Mouse (Mus musculus) ZHBTc4 (cell line): ENCODE measurements around the gene Atr.

Experiments
- DNase-seq: peaks from one replicate; pipeline ENCODE4 v3.0.0-alpha.2; 2011; ENCODE audit warnings: low read depth, low spot score

The Atr gene

DNA sequence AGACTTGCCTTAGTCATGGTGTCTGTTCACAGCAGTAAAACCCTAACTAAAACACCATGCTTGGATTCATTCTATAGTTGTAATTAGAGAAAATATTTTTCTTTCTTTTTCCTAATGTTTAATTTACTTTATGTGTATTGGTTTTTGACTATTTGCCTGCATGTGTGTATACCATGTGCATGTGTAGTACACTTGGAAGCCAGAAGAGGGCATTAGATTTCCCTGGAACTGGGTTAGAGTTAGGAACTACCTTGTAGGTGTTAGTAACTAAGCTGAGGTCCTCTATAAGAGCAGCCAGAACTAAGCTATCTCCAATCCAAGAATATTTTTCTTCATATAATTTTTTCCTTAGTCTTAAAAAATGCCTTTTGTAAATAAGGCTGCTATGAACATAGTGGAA, 75.5 kb downstream of the Atr start:
- peak; percentile 48 for DNase-seq

DNA sequence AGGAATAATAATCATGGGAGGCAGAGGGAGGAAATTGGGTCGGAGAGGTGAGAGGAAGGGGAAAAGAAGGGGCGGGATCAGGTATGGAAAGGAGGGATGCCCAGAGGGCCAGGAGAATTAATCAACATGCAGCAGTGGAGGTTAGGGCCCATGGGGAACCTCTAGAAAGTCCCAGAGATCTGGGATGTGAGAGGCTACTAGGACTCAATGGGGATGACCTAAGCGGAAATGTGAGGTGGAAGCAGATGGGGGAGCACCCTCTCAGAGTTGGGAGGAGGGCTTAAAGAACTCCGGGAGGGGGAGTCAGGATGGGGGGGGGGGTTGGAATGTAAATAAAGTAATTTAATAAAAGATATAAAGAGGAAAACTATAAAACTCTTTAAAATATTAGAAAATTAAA, 96.3 kb downstream of the Atr start:
- DNase-seq: peak; percentile 20

DNA sequence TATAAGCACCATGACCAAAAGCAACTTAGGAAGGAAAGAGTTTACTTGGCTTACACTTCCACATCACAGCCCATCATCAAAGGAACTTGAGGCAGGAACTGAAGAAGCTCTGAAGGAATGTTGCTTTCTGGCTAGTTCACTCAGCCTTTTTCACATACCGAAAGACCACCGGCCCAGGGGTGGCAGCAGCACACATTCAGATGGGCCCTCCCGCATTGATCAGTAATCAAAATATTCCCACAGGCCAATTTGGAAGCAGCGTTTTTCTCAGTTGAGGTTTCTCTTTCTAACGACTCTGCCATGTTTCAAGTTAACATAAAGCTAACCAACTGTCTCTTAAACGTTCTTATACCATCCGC, 96.8 kb downstream of the Atr start:
- no peak for DNase-seq

DNA sequence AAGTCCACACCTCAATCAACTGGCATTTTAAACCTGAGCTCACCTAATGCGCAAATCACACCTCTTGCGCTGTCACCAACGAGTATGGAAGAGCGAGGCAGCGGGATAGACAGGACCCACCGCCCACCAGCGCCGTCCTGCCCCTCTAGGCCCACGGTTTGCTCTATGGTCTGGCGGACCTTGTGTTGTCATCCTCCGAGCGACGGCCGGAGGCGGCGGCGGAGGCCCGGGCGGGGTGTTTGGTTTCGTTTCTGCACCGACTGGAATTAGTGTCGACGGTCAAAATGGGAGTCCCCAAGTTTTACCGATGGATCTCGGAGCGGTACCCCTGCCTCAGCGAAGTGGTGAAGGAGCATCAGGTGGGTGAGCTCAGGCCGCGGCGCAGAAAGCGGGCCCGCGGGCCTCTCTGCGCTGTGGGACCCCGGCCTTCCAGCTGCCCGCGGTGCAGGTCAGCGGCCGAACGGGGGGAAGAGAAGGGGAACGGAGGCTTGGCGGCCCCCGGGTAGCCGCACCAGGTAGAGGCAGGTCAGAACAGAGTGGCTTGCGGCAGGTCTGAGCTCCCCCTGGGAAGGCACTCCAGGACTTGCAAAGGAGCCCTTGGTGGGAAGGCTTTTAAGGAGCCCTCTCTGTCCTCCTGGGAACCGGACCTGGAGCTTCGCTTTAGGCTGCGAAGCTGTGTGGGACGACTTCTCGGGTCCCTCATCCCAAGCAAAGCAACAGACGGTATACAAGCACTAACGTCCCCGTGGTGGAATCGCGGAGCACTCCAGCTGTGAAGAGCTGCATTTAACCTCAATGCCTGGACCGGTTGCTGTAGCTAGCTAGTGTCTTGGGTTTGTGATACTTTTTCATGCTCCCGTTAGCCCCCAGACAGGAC, 97.4 kb downstream of the Atr start, which contains the start of gene Xrn1:
TSS of gene Xrn1 (plus strand) at position 176 of the 877 bp plus-strand sequence.
- DNase-seq: peak; percentile 98

DNA sequence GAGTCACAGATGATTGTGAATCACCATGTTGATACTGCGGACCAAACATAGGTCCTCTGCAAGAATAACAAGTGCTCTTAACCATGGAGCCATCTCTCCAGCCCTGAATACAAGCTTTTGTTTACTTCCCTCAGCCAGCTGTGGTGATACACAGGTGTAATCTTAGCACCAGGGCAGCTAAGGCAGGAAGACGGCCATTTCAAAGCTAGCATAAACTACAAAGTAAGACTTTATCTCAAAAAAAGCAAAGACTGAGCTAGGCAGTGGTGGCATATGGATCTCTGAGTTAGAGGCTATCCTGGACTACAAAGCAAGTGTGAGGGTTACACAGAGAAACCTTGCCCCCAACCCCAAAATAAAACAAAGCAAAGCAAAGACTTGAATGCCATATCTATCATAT, 100.2 kb downstream of the Atr start:
- DNase-seq: no peak

DNA sequence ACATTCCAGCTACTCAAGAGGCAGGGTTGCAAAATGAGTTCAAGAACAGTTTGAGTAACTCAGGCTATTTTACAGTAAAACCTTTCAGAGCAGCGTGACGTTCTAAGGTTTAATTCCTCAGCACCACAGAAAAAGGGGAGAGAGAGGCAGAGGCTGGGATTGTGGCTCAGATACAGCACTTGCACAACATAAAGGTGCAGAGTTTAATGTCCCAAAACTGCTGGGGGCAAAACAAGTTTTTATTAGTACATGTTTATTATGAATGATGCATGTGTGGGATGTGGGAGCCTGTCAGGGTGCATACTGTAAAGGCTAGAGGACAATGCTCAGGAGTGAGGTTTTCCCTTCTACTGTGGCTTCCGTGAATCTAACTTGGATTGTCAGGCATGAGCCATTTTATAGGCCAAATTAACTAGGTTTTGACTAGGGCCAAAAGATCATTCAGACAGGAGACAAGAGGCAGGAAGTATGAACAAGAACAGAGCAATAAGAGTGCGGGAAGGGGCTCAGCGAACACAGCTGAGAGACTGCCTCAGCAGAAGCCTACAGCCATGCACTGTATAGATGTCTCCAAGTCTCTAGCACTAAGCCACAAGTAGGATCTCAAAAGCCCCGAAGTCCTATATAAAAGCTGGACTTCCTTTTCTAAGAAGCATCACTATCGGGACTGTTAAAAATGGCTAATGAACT, 100.8 kb downstream of the Atr start:
- DNase-seq: peak; percentile 10

DNA sequence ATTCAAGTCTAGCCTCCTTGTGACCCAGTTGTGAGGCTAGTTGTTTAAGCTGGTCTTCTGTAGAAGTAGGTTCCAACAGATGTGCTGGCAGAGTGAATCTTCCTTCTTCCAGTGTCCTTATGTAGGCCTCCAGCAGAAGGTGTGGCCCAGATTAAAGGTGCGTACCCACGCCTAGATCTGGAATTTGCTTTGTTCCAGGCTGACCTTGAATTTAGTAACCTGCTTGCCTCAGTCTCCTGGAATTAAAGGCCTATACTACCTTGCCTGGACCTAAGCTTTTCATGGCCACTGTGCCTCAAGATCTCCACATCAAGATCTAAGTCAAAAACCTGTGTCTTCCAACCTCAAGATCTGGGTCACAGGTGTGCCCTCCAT, 101.3 kb downstream of the Atr start:
- peak; percentile 67 for DNase-seq

DNA sequence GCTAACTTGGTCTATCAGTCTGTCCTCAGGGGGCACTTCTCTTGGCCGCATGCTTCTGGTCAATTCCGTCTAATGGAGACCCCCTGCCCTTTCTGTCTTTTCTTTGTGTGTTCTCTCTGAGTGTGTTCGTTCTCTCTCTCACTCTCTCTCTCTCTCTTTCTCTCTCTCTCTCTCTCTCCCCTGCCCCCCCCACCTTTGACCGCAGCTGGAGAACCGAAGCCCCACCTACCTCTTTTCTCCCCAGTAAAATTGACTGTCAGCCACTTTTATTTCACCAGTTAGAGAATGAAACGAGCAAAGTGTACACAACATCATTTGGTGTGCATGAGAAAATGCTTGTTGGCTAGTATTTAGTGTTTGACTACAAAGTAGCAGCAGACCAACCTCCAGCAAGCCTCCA, 101.8 kb downstream of the Atr start:
- no peak for DNase-seq

DNA sequence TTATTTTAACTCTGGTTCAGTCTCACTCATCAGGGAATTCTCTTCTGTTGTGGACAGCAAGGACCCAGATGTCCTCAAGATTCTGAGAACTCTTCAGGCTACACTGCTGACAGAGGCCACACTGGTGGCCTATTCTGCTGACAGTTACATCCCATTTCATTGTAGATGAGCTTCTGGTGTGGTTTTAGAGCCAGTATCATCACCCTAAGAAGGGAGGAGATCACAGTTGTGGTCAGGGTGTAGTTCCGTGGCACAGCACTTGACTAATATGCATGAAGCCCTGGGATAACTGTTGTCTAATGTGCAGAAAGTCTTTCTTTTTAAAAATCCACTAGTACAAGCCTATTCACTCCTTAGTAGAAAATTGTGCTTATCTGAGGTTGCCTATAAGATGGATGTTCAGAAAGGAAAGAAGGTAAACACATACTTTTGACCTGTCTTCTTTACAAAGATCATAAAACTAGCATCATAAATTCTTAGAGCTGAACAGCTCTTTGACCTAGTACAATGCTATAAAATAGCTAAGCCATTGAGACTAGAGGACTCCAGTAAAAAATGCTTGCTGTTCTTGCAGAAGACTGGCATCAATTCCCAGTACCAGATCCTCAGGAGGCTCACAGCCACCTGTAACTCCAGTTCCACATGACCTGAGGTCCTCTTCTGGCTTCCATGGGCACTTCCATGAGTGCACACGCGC, 102.5 kb downstream of the Atr start:
- no peak for DNase-seq

DNA sequence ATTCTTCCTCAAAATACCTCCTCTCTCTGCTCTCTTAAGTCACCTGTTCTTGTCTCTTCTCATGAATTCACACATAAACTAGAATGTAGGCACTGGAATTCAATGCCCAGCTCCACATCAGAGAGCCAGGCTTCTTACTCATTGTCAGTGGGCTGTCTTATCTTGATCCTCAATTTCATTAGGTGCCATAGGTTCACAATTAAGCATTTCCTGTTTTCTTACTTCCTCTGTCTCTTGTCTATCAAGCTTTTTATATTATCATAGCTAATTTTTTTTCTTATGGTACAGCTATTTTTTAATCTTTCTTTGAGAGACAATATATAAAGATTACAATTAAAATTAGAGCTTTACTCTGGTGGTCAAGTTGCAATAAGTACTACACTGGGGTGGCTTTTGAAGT, 103.7 kb downstream of the Atr start:
- no peak for DNase-seq

DNA sequence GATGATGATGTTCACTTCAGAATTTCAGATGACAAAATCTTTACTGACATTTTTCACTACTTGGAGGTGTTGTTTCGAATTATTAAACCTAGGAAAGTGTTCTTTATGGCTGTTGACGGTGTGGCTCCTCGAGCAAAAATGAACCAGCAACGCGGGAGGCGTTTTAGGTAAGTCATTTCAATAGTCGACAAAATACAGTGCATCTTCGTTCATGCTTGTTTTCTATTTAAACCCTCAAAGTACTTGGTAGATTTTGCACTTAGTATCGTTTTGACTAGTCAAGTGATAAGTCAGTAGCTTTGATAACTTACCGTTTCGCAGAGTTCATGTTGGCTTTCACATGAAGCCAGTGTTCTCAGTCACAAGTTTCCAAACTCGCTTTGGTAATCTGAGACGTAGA, 106.6 kb downstream of the Atr start:
- DNase-seq: no peak

DNA sequence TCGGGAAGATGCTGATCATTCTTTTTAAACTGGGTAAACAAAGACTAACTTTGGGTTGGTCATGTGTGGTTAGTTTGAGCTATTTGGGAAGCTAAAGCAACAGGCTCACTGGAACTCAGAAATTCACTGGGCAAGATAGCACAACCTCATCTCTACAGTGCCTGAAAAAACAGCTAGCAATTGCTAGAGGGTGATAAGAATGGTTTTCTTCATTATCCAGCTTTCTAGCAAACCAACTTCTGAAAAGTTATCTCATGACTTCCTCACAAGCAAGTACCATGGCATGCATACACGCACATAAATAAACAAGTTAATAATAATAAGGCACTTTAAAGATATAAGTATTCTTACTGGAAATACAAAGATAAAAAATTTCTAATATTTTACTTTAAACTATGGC, 120.9 kb downstream of the Atr start:
- DNase-seq: no peak

DNA sequence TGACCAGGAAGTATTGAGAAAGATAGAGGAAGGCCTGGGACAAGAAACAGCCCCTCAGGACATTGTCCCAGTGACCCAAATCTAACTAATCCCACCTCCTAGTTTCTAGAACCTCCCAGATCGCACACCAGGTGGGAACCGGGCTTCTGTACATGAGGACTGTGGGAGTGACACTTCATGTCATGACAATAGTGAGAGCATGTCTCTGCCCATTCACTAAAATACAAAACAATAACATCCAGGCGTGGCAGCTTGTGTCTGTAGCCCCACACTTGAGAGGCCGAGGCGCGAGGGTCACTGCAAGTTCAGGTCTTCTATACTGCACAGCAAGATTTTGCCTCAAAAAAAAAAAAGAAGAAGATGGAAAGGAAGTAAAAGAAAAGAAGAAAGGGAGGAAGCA, 122.5 kb downstream of the Atr start:
- peak; percentile 59 for DNase-seq

DNA sequence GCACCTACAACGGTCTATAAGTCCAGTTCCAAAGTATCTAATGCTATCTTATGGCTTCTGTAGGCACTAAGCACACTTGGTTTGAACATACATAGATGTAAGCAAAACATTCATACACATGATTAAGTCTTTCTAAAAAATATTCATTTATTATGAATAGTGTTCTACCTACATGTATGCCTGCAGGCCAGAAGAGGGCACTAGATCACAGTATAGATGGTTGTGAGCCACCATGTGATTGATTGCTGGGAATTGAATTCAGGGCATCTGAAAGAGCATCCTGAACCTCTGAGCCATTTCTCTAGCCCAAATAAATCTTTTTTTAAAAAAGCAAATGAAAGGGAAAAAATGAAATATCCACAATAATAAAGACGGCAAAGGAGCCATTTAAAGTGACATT, 134.9 kb downstream of the Atr start:
- DNase-seq: peak; percentile 41
